Mouse (Mus musculus) lung, adult 2 months (tissue): ENCODE results near the gene Mtmr14.

ENCODE experiments used
- CTCF ChIP-seq: fragments of 200-500 bp; IDR thresholded peaks from 2 replicates; pipeline ENCODE4 v1.5.1; 2011; ENCODE audit warnings: mild to moderate bottlenecking, low read length, control low read depth; ENCODE audit not compliant: insufficient read depth
- POLR2A ChIP-seq: fragments of 200-500 bp; IDR thresholded peaks from 2 replicates; pipeline ENCODE4 v1.6.1; 2011; ENCODE audit warnings: low read depth, mild to moderate bottlenecking, control low read depth, low read length, borderline replicate concordance; ENCODE audit errors: extremely low read depth

GRCm38 (mm10) chr6:113194517-113194840, 43.2 kb upstream of the Mtmr14 start:
- TF ChIP-seq CTCF (no peak), POLR2A (no peak)
